Mouse (Mus musculus): Measurements from ENCODE around the gene Atp8a2. TPM values are rescaled to one million over a fixed set of nuclear protein-coding genes. Genes with fewer than 3 reads are reported as not detected.

The Atp8a2 gene
- polyA plus RNA-seq, 1 experiment = not detected

DNA sequence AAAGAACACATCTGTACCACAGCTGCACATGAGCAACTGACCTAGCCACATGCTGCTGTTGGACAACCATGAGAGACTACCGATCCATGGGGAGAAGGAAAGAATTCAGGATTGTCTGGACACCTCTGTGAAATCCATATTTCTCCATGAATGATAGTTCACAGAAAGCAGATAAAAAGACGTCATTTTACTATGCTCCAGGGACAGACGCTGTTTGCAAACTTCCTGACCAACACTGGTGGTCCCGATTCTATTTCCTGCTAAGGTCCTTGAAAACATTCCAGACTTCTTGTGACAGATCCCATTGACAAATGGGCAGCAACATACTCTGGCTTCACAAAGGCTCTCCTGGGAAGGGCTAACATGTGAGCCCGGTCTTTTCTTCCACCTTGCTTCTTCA, 331.0 kb downstream of the Atp8a2 start:
- no peak for TF ChIP-seq GATA1 (IDR thresholded peaks at IDR 0.05; ENCODE audit: low read length)

DNA sequence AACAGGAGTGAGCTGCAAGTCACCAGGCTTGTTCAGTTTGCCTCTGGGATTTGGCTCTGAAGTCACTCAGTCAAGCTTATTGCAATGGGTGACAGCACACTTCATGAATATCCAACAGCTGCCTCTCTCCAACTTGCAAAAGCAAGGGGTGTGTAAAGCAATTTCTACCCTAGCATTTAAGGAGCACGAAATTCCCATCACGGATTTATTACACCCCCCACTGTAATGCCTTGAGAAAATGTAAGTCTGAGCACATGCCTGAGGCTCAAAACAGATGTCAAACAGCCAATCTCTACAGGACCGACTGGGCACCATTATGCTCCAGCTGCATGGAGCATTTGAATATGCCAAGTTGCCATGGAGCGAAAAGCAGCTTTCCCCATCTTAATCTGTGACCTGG, 334.6 kb downstream of the Atp8a2 start:
- TF ChIP-seq GATA1 (IDR thresholded peaks at IDR 0.05; ENCODE audit: low read length) = no peak

DNA sequence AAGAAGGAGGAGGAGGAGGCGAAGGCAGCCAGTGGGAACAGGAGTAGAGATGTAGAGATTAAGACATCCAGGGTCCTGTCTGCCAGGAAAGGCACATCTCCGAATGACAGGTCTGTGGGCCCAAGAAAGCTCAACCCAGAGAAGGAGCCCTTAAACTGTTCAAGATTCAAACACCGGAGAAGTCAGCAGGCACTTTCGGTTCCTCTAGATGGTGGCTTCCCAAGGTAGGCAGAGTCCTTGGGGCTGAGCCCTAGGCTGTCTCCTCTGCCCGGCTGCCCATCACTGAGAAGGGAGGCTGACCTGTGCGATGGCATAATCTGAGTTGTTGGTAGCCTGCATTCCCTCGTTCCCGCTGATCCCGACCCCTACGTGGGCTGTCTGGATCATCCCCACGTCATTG, 337.1 kb downstream of the Atp8a2 start:
- TF ChIP-seq GATA1 (IDR thresholded peaks at IDR 0.05; ENCODE audit: low read length) = no peak

DNA sequence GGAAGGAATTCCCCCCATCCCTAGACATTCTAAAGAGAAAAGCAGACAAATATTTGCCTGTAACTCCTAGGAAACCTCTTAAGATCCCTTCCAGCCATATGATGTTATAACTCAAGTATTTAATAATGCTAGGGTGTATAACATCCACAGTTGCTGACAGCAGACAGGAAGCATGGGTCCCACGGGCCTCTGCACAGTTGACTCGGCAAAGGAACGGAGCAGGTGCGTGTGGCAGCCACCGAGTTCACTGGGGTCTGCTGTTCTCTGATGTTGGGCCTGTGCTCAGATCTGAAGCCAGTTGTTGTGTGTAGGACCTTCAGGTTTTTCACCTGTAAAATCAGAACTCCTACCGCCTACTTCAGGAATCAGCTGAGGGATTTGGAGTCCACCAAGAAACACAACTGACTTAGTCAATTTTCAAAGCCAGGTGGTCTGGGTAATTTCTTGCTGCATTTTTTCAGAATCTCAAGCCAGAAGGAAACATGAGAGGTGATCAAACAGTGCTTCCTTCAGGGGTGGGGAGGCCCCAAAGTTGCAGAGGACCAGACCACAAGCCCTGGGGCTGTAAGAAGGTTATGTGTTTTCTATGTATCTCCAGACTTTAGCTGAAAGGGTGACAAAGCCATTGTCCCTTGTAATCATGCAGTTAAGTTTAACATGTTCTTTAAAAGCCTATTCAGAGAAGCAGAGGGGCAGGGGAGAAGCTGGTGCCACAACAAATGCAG, 338.3 kb downstream of the Atp8a2 start:
- TF ChIP-seq GATA1 (IDR thresholded peaks at IDR 0.05; ENCODE audit: low read length) = no peak

DNA sequence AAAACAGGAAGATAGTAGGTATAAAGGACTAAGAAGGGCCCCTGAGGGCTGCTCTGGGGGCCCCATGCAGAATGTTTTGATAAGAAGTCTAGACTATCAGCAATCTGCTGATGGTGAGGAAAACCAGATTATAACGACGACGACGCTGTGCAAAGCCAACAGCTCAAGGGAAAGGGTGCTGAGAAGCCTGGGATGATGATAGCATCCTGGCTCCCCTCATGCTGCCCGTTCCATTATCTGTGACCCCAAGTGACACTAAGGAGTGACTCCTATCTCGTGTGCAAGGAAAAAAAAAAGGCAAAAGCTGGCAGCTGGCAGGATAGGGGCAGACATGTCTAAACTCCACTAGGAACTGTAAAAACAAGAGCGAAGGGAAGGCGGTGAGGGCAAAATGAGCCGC, 343.8 kb downstream of the Atp8a2 start:
- no peak for TF ChIP-seq GATA1 (IDR thresholded peaks at IDR 0.05; ENCODE audit: low read length)

DNA sequence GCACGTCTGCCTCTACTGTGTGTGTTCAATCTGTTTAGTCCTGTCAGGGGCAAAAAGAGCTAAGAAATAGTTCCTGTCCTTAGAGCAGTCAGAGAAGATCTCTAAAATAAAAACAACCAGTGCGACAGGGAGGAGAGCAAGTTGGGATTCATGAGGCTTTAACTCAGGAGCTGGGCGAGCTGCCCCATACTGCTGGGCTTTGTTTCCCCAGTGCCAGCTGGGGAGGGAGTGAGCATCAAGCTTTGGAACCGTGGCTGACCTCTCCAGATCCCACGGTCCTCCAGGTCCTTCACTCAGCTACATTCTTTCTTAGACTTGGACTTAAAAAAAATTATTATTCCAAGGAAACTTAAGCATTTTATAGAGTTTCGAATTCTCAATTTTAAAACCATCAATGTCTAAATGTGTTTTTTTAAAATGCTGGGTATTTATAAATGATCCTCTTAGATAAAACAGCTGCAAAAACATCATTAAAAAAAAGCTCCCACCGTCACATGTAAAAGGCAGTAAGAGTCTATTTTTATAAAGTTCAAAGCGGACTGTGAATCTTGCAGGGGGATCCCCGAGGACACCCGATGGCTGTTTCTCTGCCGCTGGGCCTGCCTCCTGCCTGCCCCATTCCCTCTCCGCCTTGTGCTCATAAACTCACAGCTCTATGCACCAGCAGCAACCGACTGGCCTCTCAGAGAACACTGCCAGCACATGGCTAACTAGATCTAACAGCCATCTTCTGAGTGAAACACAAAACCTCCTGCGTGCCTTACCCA, 350.2 kb downstream of the Atp8a2 start:
- TF ChIP-seq GATA1 (IDR thresholded peaks at IDR 0.05; ENCODE audit: low read length) = no peak

DNA sequence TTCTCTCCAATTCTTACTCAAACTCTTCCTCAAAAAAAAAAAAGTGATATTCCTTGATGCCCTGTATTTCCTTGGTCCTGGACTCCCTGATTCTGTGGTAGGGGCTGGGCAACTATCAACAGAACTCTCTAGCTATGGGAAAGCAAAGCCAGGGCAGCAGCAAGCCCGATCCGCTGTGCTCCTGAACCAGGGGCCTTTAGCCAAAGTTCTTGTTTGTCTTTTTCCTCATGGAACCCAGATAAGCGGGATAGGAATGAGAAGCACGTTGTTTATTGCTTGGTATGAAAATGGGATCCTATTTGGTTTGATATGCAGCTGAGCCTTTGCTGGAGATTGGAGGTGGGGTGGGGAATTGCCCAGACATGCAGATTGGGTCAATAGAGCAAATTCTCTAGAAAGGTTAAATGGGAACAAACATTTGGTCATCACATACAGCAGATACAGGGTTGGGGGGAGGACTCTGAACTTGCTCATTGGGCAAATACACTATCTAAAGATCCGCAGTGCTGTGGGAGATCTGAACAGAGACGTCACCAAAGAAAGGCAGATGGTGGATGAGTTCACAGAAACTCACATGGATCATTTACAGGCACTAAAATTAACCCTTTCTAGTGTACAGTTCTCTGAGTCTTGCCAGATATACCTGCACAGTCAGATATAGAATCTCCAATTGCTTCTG, 353.6 kb downstream of the Atp8a2 start:
- TF ChIP-seq GATA1 (IDR thresholded peaks at IDR 0.05; ENCODE audit: low read length) = no peak

DNA sequence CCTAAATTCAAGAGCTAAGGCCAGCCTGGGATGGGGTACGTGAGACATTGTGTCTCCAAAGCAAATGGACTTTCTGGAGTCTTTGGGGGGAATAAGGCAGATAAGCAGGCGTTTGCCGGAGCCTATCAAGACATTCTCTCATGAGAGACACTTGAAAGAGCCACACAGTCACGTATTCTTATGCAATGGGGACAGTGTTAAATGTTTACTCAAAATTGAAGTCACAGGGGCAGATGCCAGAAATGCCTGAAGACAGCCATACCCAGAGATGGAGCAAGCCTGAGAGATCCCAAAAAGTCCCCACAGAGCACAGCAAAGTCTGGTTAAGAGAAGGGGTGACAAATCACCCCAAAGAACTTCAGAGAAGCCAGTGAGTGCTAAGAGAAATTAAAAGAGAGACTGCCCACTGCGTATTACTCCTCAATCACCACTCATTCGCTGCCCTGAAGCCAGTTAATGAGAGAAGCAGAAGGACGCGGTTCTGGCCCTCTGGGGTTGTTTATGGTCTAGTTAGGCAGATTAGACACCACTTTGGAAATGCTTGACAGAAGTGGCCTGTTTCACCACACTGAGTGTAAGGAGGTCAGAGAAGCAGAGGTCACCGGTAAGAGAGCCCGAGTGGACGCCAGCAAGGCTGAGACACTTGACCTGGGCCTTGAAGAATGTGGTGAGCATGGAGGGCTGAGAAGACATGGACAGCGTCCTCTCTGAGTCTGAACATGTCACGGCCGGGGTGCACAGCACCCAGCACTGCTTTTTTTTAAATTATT, 356.8 kb downstream of the Atp8a2 start:
- TF ChIP-seq GATA1 (IDR thresholded peaks at IDR 0.05; ENCODE audit: low read length) = no peak

DNA sequence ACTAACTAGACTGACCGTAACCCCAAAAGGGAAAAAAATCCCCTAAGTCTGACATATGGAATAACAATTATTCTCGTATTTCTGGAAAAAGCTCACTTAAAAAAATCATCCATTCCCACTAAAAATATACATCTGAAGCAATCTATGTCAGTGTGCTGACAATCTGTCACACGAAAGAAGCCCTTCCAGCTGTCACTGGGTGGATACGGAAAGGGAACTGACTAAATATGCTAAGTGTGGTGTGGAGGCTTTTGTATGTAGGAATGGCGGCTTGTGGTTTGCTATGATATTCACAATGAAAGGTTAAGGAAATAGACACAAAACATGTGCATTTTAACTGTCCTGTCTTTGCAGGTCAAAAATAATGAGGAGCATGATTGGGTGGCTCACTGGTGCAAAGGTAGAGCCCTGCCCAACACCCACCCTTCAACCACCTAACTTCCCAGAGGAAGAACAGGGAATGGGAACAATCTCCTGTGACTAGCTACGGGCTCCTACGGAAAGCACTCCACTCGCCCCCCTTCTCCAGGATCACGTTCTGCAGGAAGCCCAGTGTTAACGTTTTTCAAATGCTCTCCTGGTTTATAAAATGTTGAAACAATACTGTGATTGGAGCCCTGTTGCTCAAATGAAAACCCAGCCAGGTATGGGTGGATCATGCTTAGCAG, 360.0 kb downstream of the Atp8a2 start:
- no peak for TF ChIP-seq GATA1 (IDR thresholded peaks at IDR 0.05; ENCODE audit: low read length)

DNA sequence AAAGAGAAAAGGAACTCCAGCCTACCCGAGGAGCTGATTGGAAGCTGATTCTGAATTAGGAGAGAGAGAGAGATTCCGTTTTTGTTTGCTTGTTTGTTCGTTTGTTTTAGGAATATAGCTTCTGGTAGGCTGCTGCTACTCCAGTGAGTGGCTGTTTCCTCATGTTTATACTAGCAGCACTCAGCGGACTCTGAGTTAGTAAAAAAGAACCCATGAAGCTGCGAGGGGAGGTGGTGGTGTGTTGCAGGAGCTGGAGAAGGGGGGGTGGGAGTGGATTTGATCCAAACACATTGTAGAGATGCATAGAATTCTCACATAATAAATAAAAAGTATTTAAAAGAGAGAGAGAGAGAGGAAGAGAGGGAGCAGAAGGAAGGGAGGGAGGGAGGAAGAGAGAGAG, 367.4 kb downstream of the Atp8a2 start:
- no peak for TF ChIP-seq GATA1 (IDR thresholded peaks at IDR 0.05; ENCODE audit: low read length)

DNA sequence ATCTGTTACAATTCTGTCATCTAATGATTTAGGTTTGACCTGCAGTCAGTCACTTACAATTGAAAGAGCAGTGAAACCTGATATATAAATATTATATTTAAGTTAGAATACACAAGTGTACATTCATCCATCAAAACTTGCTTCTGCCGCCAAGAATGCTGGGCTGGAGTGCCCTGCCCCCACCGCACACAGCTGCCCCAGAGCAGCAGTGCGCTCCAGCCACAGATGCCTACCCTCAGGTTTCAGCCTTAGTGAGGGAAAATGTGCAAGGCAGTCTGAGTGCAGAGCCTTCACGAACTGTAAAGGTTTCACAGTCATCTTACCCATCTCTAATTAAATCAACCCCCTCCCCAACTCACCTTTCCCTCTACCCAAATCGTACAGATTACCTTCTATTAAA, 369.6 kb downstream of the Atp8a2 start:
- no peak for TF ChIP-seq GATA1 (IDR thresholded peaks at IDR 0.05; ENCODE audit: low read length)

DNA sequence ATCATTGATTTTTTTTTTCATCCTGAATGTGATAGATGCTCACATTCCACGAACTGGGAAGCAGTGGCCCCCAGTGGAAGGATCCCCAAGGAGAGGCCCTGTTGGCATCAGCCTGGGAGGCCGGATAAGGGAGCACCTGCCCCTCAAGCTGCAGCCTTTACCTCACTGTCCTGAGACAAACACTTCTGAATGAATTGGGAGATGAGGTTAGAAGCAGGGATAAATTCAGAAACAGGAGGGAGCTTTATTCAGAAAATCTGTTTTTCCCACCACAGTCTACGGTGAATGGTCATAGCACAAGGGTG, 376.9 kb downstream of the Atp8a2 start:
- no peak for TF ChIP-seq GATA1 (IDR thresholded peaks at IDR 0.05; ENCODE audit: low read length)

DNA sequence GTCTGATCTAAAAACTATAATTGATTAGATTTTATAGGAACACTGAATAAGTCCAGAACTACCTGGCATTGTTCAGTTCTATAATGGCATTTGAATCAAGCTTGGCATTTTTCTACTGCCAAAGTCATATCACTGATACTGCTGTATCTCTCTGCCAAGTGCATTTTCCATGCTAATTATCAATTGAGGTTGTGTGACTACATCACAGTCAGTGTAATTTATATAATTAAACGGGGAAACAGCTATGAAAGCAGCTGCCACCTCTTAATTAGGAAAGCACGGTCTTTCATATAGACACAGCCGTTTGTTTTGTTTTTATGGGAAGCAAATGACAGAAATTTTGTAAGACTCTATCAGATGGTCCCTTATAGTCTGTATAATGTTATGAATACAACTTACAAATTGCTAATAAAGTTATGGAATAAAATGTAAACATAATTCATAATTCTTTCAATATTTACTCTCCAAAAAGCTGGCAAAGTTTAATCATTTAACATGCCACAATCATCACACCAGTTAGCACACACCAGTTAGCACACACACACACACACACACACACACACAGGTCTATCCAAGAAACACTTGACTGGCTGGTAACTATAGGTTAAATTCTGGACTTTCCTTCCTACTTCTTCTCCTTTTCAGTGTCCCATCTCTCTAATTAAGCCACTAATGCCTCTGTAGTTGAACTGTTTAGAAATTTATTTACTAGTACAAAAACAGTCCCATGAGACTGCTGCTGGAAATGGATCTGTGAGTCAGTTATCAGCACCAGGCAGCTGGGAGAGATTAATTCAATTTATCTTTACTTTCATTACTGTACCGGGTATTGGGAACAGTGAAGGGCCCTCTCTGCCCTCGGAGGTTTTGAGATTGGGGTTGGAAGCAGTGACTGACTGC, 377.5 kb downstream of the Atp8a2 start:
- no peak for TF ChIP-seq GATA1 (IDR thresholded peaks at IDR 0.05; ENCODE audit: low read length)

DNA sequence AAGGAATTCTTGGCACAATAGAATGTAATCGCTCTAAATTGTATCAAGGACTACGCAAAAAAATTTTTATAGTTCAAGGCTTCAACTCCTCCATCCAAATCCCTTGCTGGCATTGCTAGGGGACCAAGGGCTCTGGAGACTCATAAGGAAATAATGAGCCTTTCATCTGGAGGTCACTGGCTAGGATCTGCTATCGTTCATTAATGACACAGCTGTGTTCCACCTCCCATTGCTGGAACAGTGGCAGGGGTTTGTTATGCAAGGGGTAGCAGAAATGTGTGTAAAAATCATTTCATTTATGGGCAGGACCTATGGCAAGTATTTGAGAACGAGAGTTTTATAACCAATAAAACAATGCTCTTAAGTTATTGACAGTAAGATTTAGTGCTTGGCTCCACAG, 387.2 kb downstream of the Atp8a2 start:
- TF ChIP-seq GATA1 (IDR thresholded peaks at IDR 0.05; ENCODE audit: low read length) = no peak
